Comparison of ENCODE assay signal across 8 mouse cellular contexts in genomic region chr3:115711393-115711792, GRCm38 (mm10). TPM values are rescaled to one million over a fixed set of nuclear protein-coding genes. Genes with fewer than 3 reads are reported as not detected.
DNase-seq lines count a peak whose midpoint lies in the region; ATAC-seq and TF ChIP-seq lines count a peak whose summit lies in the region.

No protein-coding gene starts in this region.

- H3K27ac ChIP-seq in cerebellum, adult 2 months (ENCODE audit: insufficient read depth, low read length), result no peak overlapping the region
- peak overlapping the region; percentile 53 for H3K27ac ChIP-seq in heart, embryonic 16.5 days (ENCODE audit: low read length)
- peak overlapping the region; percentile 3; the same call in 1 of the 2 replicates for H3K27ac ChIP-seq in lung, embryonic 16.5 days (ENCODE audit: low read length)

- 88% methylated on average over 3 of the region's 3 CpGs for WGBS in cerebellum, adult 2 months
- 62% methylated on average over 3 of the region's 3 CpGs for WGBS in heart, embryonic 16.5 days
- WGBS in lung, embryonic 16.5 days, result 88% methylated on average over 3 of the region's 3 CpGs

- peak overlapping the region; percentile 80 for H3K4me2 ChIP-seq in heart, embryonic 16.5 days (ENCODE audit: low read depth, low read length)
- peak overlapping the region; percentile 90 for H3K4me2 ChIP-seq in lung, embryonic 16.5 days (ENCODE audit: low read depth, low read length)

- H3K36me3 ChIP-seq in heart, embryonic 16.5 days (ENCODE audit: control insufficient read depth, insufficient read depth), result peaks cover 25% of the 10 kb centered on the region
- H3K36me3 ChIP-seq in lung, embryonic 16.5 days (ENCODE audit: control insufficient read depth, insufficient read depth, low read length), result no peaks in the 10 kb centered on the region

- no peak for TF ChIP-seq CTCF in cerebellum, adult 2 months (IDR thresholded peaks at IDR 0.05; ENCODE audit: borderline replicate concordance, insufficient read depth, low read depth, low read length)

- no peak for DNase-seq in cerebellum, adult 2 months
- DNase-seq in cerebellum, adult 11 months, result no peak
- DNase-seq in T-cell, adult 2 months (ENCODE audit: low spot score), result peak; percentile 45
- DNase-seq in urinary bladder, postnatal 25 days (ENCODE audit: low spot score), result no peak
- DNase-seq in urinary bladder, postnatal 10 days (ENCODE audit: low spot score), result no peak
- DNase-seq in embryo, embryonic 10.5 days (ENCODE audit: low spot score), result no peak

- H3K9me3 ChIP-seq in heart, embryonic 16.5 days (replicated peaks; ENCODE audit: control insufficient read depth, low read length), result no peaks in the 10 kb centered on the region
- no peaks in the 10 kb centered on the region for H3K9me3 ChIP-seq in lung, embryonic 16.5 days (ENCODE audit: control insufficient read depth, low read length)

- no peaks in the 10 kb centered on the region for H3K4me1 ChIP-seq in cerebellum, adult 2 months (ENCODE audit: control insufficient read depth, insufficient read depth, low read length)
- peaks cover 42% of the 10 kb centered on the region for H3K4me1 ChIP-seq in heart, embryonic 16.5 days (ENCODE audit: control insufficient read depth, insufficient read depth, low read length)
- H3K4me1 ChIP-seq in lung, embryonic 16.5 days (replicated peaks; ENCODE audit: control insufficient read depth, insufficient read depth, low read length), result peaks cover 13% of the 10 kb centered on the region

- ATAC-seq in heart, embryonic 16.5 days (replicated peaks; ENCODE audit: extremely low read depth, insufficient read depth, low FRiP score), result no peak
- ATAC-seq in lung, embryonic 16.5 days (ENCODE audit: low read depth), result no peak

- TF ChIP-seq POLR2A in cerebellum, adult 2 months (IDR thresholded peaks at IDR 0.05; ENCODE audit: borderline replicate concordance, insufficient read depth, low read length), result no peak

- peak overlapping the region; percentile 46 for H3K4me3 ChIP-seq in cerebellum, adult 2 months (replicated peaks; ENCODE audit: insufficient read depth, low read depth, low read length)
- H3K4me3 ChIP-seq in heart, embryonic 16.5 days (ENCODE audit: low read length), result peak overlapping the region; percentile 85
- peak overlapping the region; percentile 62 for H3K4me3 ChIP-seq in lung, embryonic 16.5 days (ENCODE audit: low read length)

- H3K9ac ChIP-seq in heart, embryonic 16.5 days (ENCODE audit: low read length), result peak overlapping the region; percentile 93
- H3K9ac ChIP-seq in lung, embryonic 16.5 days (ENCODE audit: low read length), result peak overlapping the region; percentile 40; the same call in 1 of the 2 replicates

- H3K27me3 ChIP-seq in cerebellum, adult 2 months (ENCODE audit: control insufficient read depth, insufficient read depth, low read length), result peaks cover 2% of the 10 kb centered on the region; the same call in 1 of the 2 replicates
- no peaks in the 10 kb centered on the region for H3K27me3 ChIP-seq in heart, embryonic 16.5 days (ENCODE audit: control insufficient read depth, insufficient read depth, low read length)
- H3K27me3 ChIP-seq in lung, embryonic 16.5 days (ENCODE audit: control insufficient read depth, insufficient read depth, low read depth, low read length), result no peaks in the 10 kb centered on the region

RNA-seq across cellular contexts. Expression of gene S1pr1, which starts 3.5 kb away (rescaled TPM):
- polyA plus RNA-seq in cerebellum, adult 2 months (2012; rRNA removed), result 119 and 126 TPM in 2 replicates
- polyA plus RNA-seq in heart, embryonic 16.5 days (2015; fragmentation: Nextera tagmentation; extraction: Ambion mirVana), result 88.9 and 92.1 TPM in 2 replicates
- polyA plus RNA-seq in lung, embryonic 16.5 days (2015; fragmentation: Nextera tagmentation; extraction: Ambion mirVana), result 40.3 and 41.0 TPM in 2 replicates
